ENCODE assay signal across 7 mouse cellular contexts in the genomic region with DNA sequence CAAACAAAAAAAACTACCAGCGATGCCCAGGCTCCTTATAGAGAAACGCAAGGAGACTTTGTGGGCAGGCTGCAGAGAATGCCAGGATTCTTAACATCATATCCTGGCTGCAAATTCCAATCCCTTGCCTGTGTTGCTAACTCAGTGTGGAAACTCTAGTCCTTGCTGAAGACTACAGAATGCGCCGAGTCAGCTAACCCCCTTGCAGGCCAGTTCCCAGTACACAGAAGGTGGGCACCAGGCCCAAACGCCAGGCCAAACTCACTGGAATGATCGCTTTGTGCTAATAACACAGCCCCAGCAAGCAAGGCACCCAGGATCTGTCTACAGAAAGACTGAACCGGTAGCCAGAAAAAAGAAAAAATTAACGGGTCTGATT. TPM values are rescaled to one million over a fixed set of nuclear protein-coding genes. Genes with fewer than 3 reads are reported as not detected.
DNase-seq lines count a peak whose midpoint lies in the region; ATAC-seq and TF ChIP-seq lines count a peak whose summit lies in the region.

No protein-coding gene starts in this region.

- H3K27me3 ChIP-seq in cerebellum, adult 2 months (ENCODE audit: control insufficient read depth, insufficient read depth, low read length) = no peaks in the 10 kb centered on the region
- H3K27me3 ChIP-seq in kidney, postnatal 0 days (ENCODE audit: insufficient read depth, low read length) = no peaks in the 10 kb centered on the region
- no peaks in the 10 kb centered on the region for H3K27me3 ChIP-seq in lung, postnatal 0 days (replicated peaks; ENCODE audit: insufficient read depth, low read length)

- no peak for TF ChIP-seq CTCF in cerebellum, adult 2 months (IDR thresholded peaks at IDR 0.05; ENCODE audit: borderline replicate concordance, insufficient read depth, low read depth, low read length)
- TF ChIP-seq CTCF in kidney, postnatal 0 days (IDR thresholded peaks at IDR 0.05; ENCODE audit: low read depth) = no peak
- no peak for TF ChIP-seq CTCF in lung, postnatal 0 days (IDR thresholded peaks at IDR 0.05)

- WGBS in cerebellum, adult 2 months = 4% methylated on average over 8 of the region's 8 CpGs
- 64% methylated on average over 8 of the region's 8 CpGs for WGBS in kidney, postnatal 0 days
- 30% methylated on average over 8 of the region's 8 CpGs for WGBS in lung, postnatal 0 days

- H3K4me2 ChIP-seq in kidney, postnatal 0 days (ENCODE audit: low read length) = no peak overlapping the region
- peak overlapping the region; percentile 54 for H3K4me2 ChIP-seq in lung, postnatal 0 days (replicated peaks; ENCODE audit: low read depth, low read length)

- peak; percentile 28 for DNase-seq in thymus, postnatal 0 days (ENCODE audit: low spot score)
- no peak for DNase-seq in thymus, postnatal 10 days (ENCODE audit: low spot score in 2 of 2)
- peak; percentile 73 to 85 for DNase-seq in cerebellum, adult 2 months
- peak; percentile 82 for DNase-seq in gastrocnemius, postnatal 25 days
- peak; percentile 37 for DNase-seq in kidney, postnatal 0 days (ENCODE audit: low spot score)
- DNase-seq in lung, postnatal 0 days (ENCODE audit: low spot score) = peak; percentile 84
- DNase-seq in testis, postnatal 10 days (ENCODE audit: low spot score) = peak; percentile 71

- TF ChIP-seq EP300 in lung, postnatal 0 days (IDR thresholded peaks at IDR 0.05) = no peak

- no peak overlapping the region for H3K9ac ChIP-seq in kidney, postnatal 0 days (ENCODE audit: low read depth, low read length)
- H3K9ac ChIP-seq in lung, postnatal 0 days (replicated peaks; ENCODE audit: low read depth) = no peak overlapping the region

- no peak for ATAC-seq in kidney, postnatal 0 days (replicated peaks; ENCODE audit: low FRiP score, low read depth)
- ATAC-seq in lung, postnatal 0 days = peak; percentile 75

- H3K9me3 ChIP-seq in kidney, postnatal 0 days (replicated peaks; ENCODE audit: low read length) = no peaks in the 10 kb centered on the region
- H3K9me3 ChIP-seq in lung, postnatal 0 days (ENCODE audit: low read length) = no peaks in the 10 kb centered on the region

- H3K27ac ChIP-seq in cerebellum, adult 2 months (ENCODE audit: insufficient read depth, low read length) = peak overlapping the region; percentile 85
- H3K27ac ChIP-seq in kidney, postnatal 0 days = no peak overlapping the region
- H3K27ac ChIP-seq in lung, postnatal 0 days (ENCODE audit: low read length) = no peak overlapping the region; the same call in 1 of the 2 replicates

- H3K36me3 ChIP-seq in kidney, postnatal 0 days (ENCODE audit: insufficient read depth, low read length) = no peaks in the 10 kb centered on the region
- H3K36me3 ChIP-seq in lung, postnatal 0 days (ENCODE audit: insufficient read depth, low read length) = no peaks in the 10 kb centered on the region

- TF ChIP-seq POLR2A in cerebellum, adult 2 months (IDR thresholded peaks at IDR 0.05; ENCODE audit: borderline replicate concordance, insufficient read depth, low read length) = no peak

- no peak overlapping the region for H3K4me3 ChIP-seq in cerebellum, adult 2 months (replicated peaks; ENCODE audit: insufficient read depth, low read depth, low read length)
- no peak overlapping the region for H3K4me3 ChIP-seq in kidney, postnatal 0 days (replicated peaks; ENCODE audit: low read depth, low read length)
- H3K4me3 ChIP-seq in lung, postnatal 0 days (ENCODE audit: low read depth, low read length) = 0 out of 2 replicates have a peak overlapping the region, but pooled peaks have one; percentile 28

- H3K4me1 ChIP-seq in cerebellum, adult 2 months (ENCODE audit: control insufficient read depth, insufficient read depth, low read length) = peaks cover 48% of the 10 kb centered on the region
- H3K4me1 ChIP-seq in kidney, postnatal 0 days (replicated peaks; ENCODE audit: insufficient read depth, low read length) = peaks cover 3% of the 10 kb centered on the region; the same call in 1 of the 2 replicates
- peaks cover 5% of the 10 kb centered on the region; the same call in 1 of the 2 replicates for H3K4me1 ChIP-seq in lung, postnatal 0 days (ENCODE audit: insufficient read depth, low read depth, low read length)

RNA-seq across cellular contexts. Expression of a gene that starts 7.2 kb away (rescaled TPM):
- polyA plus RNA-seq in thymus, postnatal 0 days (2015; fragmentation: Nextera tagmentation; extraction: Ambion mirVana) = 4.7 and 8.0 TPM in 2 replicates
- polyA plus RNA-seq in cerebellum, adult 2 months (2012; rRNA removed) = 83.0 and 96.5 TPM in 2 replicates
- total RNA-seq in gastrocnemius, postnatal 25 days (2021) = 100 to 1,000 TPM; 131 to 158 TPM
- polyA plus RNA-seq in kidney, postnatal 0 days (2015; fragmentation: Nextera tagmentation; extraction: Ambion mirVana) = 2.0 and 2.4 TPM in 2 replicates
- polyA plus RNA-seq in lung, postnatal 0 days (2015; fragmentation: Nextera tagmentation; extraction: Ambion mirVana) = 2.1 TPM in 2 replicates

Comparison
In these comparisons a context has a peak if more than half of its experiments do, and no peak if none do; other contexts are left out.
1. DNase-seq: peak in thymus, postnatal 0 days (single experiment), cerebellum, adult 2 months (2 of 2), gastrocnemius, postnatal 25 days (single experiment), kidney, postnatal 0 days (single experiment), lung, postnatal 0 days (single experiment) and testis, postnatal 10 days (single experiment); none in thymus, postnatal 10 days (0 of 2).